Mouse (Mus musculus) kidney, postnatal 10 days (tissue): ENCODE results near the gene Irak1bp1.

ENCODE experiments used
- DNase-seq: peaks from one replicate; pipeline ENCODE4 v3.0.0; 2021; ENCODE audit warnings: mixed read lengths

Irak1bp1 gene

GRCm38 (mm10) chr9:82884177-82884576 lies 54.8 kb downstream of the Irak1bp1 start:
- no peak for DNase-seq

- DNase-seq = no peak
Measured at GRCm38 (mm10) chr9:82888645-82889044, 59.3 kb downstream of the Irak1bp1 start.
